Mouse (Mus musculus): ENCODE results near the gene Olfr723. TPM values are rescaled to one million over a fixed set of nuclear protein-coding genes. Genes with fewer than 3 reads are reported as not detected.
"Not testable (repeated sequence)": the region's sequence is repeated elsewhere in the genome, so short reads cannot be mapped to it uniquely, and the experiment has no call there.

The Olfr723 gene
- not detected in 2 replicates for polyA plus RNA-seq (2014; fragmentation: Nextera tagmentation; extraction: Ambion mirVana)

DNA sequence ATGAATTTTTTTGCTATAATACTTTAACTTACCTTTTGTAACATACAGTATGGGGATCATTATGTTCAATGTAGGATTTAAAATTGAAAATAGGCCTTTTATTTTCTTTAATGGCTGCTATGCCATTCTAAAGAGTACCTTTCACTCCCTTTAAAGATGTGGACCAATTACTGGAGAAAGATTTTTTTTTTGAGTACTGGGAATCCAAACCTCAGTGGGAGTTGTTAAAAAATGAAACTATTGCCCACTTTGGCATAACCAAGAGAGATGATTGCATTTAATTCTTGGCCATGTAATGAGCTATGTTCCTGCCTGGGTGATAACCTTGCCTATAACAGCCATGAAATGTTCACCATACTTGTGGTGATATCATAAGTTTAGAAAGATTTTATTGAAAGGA lies at the start of gene Olfr723:
Olfr723 (minus strand) TSS at position 101 of the 400 bp plus-strand sequence.
- not testable (repeated sequence) for ATAC-seq (ENCODE audit: low FRiP score); DNase-seq (ENCODE audit: low spot score); H3K4me1 ChIP-seq (replicated peaks; ENCODE audit: control insufficient read depth, insufficient read depth, low read length)

DNA sequence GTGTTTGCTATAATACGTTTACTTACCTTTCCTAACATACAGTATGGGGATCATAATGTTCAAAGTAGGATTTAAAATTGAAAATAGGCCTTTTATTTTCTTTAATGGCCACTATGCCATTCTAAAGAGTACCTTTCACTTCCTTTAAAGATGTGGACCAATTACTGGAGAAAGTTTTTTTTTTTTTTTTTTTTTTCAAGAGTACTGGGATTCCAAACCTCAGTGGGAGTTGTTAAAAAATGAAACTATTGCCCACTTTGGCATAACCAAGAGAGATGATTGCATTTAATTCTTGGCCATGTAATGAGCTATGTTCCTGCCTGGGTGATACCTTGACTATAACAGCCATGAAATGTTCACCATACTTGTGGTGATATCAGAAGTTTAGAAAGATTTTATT lies 31.6 kb upstream of the Olfr723 start, which contains the start of gene Olfr724:
Olfr724 (minus strand) TSS at position 101 of the 400 bp plus-strand sequence.
- ATAC-seq (ENCODE audit: low FRiP score); H3K9me3 ChIP-seq (ENCODE audit: control insufficient read depth, low read length): not testable (repeated sequence)
- 80% methylated on average over 1 of the region's 1 CpGs for WGBS

More for the DNA sequence above, at the start of gene Olfr723:
- not testable (repeated sequence) for H3K36me3 ChIP-seq (ENCODE audit: control insufficient read depth, insufficient read depth, low read length); H3K4me2 ChIP-seq (replicated peaks; ENCODE audit: low read depth, low read length); H3K27ac ChIP-seq (ENCODE audit: low read depth, low read length); H3K27me3 ChIP-seq (ENCODE audit: control insufficient read depth, insufficient read depth, low read length); H3K4me3 ChIP-seq (ENCODE audit: low read depth, low read length); H3K9me3 ChIP-seq (ENCODE audit: control insufficient read depth, low read length); H3K9ac ChIP-seq (ENCODE audit: low read depth, low read length)

DNA sequence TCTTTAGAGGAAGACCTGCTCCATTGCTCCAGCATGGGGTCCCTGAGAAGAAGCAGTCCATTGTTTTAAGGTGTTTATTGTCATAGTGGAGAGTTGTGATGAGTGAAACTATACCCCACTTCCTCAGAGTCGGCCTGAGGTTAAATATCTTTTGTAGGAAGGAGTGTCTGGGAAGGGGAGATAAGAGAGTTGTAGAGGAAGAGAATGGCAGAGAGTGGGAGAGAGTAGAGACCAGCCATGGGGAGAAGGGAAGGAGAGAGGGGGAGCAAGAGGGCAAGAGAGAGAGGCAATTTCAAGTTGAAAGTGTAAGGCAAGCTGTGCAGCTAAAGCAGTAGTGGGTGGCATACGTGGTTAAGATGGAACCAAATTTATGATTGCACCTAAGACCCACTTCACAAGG lies 24.3 kb upstream of the Olfr723 start:
- DNase-seq (ENCODE audit: low spot score): no peak
- Histone ChIP-seq H3K27ac (ENCODE audit: low read depth, low read length) (no peak overlapping the region), H3K4me1 (replicated peaks; ENCODE audit: control insufficient read depth, insufficient read depth, low read length) (no peaks in the 10 kb centered on the region), H3K4me3 (ENCODE audit: low read depth, low read length) (no peak overlapping the region), H3K9ac (ENCODE audit: low read depth, low read length) (no peak overlapping the region), H3K27me3 (ENCODE audit: control insufficient read depth, insufficient read depth, low read length) (no peaks in the 10 kb centered on the region), H3K36me3 (ENCODE audit: control insufficient read depth, insufficient read depth, low read length) (no peaks in the 10 kb centered on the region), H3K9me3 (ENCODE audit: control insufficient read depth, low read length) (no peaks in the 10 kb centered on the region), H3K4me2 (replicated peaks; ENCODE audit: low read depth, low read length) (no peak overlapping the region)
- no peak for ATAC-seq (ENCODE audit: low FRiP score)
- WGBS: 46% methylated on average over 2 of the region's 2 CpGs

More for the DNA sequence above, 31.6 kb upstream of the Olfr723 start, which contains the start of gene Olfr724:
- DNase-seq (ENCODE audit: low spot score); H3K36me3 ChIP-seq (ENCODE audit: control insufficient read depth, insufficient read depth, low read length); H3K27ac ChIP-seq (ENCODE audit: low read depth, low read length); H3K4me1 ChIP-seq (replicated peaks; ENCODE audit: control insufficient read depth, insufficient read depth, low read length); H3K4me3 ChIP-seq (ENCODE audit: low read depth, low read length); H3K27me3 ChIP-seq (ENCODE audit: control insufficient read depth, insufficient read depth, low read length); H3K9ac ChIP-seq (ENCODE audit: low read depth, low read length); H3K4me2 ChIP-seq (replicated peaks; ENCODE audit: low read depth, low read length): not testable (repeated sequence)

DNA sequence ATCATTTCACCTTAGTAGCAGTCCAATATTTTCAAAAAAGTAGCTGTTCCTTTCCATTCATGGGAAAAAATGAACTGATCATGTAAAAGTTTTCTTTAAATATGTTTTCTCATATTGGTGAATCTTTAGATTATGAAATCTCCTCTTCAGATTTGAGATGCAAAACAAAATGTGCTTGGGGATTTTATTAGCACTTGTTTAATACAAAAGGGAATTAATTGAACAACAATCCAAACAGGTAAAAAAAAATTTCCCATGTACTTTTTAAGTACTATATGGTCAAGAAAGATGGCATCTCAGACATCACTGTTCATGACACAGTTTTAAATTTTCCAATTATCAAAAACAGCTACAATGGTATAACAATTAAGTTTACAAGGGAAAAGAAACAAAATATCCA lies 29.7 kb downstream of the Olfr723 start, which contains the start of gene Olfr722:
Olfr722 (minus strand) TSS at position 101 of the 400 bp plus-strand sequence.
- no peaks in the 10 kb centered on the region for H3K9me3 ChIP-seq (ENCODE audit: control insufficient read depth, low read length)
- no peaks in the 10 kb centered on the region for H3K36me3 ChIP-seq (ENCODE audit: control insufficient read depth, insufficient read depth, low read length)
- H3K27me3 ChIP-seq (ENCODE audit: control insufficient read depth, insufficient read depth, low read length): no peaks in the 10 kb centered on the region
- no peak within 1 kb of the TSS for H3K9ac ChIP-seq (ENCODE audit: low read depth, low read length)
- H3K27ac ChIP-seq (ENCODE audit: low read depth, low read length): no peak within 1 kb of the TSS
- H3K4me2 ChIP-seq (replicated peaks; ENCODE audit: low read depth, low read length): no peak within 1 kb of the TSS
- ATAC-seq (ENCODE audit: low FRiP score) (no peak), DNase-seq (ENCODE audit: low spot score) (no peak)
- no peak within 1 kb of the TSS for H3K4me3 ChIP-seq (ENCODE audit: low read depth, low read length)
- H3K4me1 ChIP-seq (replicated peaks; ENCODE audit: control insufficient read depth, insufficient read depth, low read length): no peaks in the 10 kb centered on the region

Other genes starting within 250 kb of the Olfr723 start
- 44.7 and 45.6 TPM in 2 replicates for gene Armh4, start 148.4 kb downstream of the Olfr723 start, polyA plus RNA-seq (2014; fragmentation: Nextera tagmentation; extraction: Ambion mirVana)
- not detected in 2 replicates for gene Olfr722, start 29.8 kb downstream of the Olfr723 start, polyA plus RNA-seq (2014; fragmentation: Nextera tagmentation; extraction: Ambion mirVana)
- not detected in 2 replicates for gene Olfr724, start 31.5 kb upstream of the Olfr723 start, polyA plus RNA-seq (2014; fragmentation: Nextera tagmentation; extraction: Ambion mirVana)
- not detected in 2 replicates for gene Olfr725, start 108.6 kb upstream of the Olfr723 start, polyA plus RNA-seq (2014; fragmentation: Nextera tagmentation; extraction: Ambion mirVana)
- not detected in 2 replicates for gene Olfr726, start 159.2 kb upstream of the Olfr723 start, polyA plus RNA-seq (2014; fragmentation: Nextera tagmentation; extraction: Ambion mirVana)
- not detected in 2 replicates for gene Olfr727, start 191.4 kb upstream of the Olfr723 start, polyA plus RNA-seq (2014; fragmentation: Nextera tagmentation; extraction: Ambion mirVana)
- not detected in 2 replicates for gene Olfr728, start 210.9 kb upstream of the Olfr723 start, polyA plus RNA-seq (2014; fragmentation: Nextera tagmentation; extraction: Ambion mirVana)
- 0.03 TPM in 1 of 2 replicates, not detected in the other for gene Olfr729, start 221.1 kb upstream of the Olfr723 start, polyA plus RNA-seq (2014; fragmentation: Nextera tagmentation; extraction: Ambion mirVana)